Mouse (Mus musculus): ENCODE results near the gene Efr3b. TPM values are rescaled to one million over a fixed set of nuclear protein-coding genes. Genes with fewer than 3 reads are reported as not detected.
A peak's percentile ranks its signal among the peaks of the same experiment; 100 is the strongest.
"Not testable (repeated sequence)": the region's sequence is repeated elsewhere in the genome, so short reads cannot be mapped to it uniquely, and the experiment has no call there.

The Efr3b gene
- polyA plus RNA-seq, 1 experiment, result not detected

DNA sequence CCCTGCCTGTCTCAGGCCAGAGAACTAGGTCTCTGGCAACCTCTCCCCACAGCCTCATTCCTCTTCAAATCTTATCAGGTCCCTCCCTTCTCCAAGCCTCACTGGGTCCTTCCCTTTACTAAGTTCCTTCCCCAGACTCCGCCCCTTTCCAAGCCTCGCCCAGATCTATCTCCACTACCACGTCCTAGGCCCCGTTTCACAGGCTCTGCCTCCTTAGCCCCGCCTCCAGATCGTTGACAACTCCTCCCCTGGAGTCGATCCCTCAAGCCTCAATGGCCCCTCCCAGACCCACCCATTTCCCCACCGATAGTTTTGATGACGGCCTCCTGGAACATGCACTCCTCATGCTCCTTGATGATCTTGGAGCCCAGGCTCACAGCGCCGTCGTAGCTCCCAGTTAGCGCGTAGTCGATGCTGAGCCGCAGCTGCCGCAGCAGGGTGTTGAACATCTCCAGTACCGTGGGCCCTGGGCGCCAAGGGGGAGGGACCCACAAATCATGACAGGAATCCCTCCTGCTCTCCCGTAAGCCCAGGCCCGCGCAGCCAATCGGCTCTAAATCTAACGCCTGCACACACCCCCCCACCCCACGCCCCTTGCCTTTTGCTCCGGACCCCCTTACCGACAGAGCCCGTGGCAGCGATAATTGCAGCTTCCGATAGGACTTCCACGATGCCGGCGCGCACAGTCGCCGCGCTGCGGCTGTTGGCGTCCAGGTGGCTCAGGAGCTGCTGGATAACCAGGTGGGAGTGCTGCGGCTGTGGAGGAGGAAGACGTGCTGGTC, 57.2 kb downstream of the Efr3b start:
- Histone ChIP-seq H3K4me3 (ENCODE audit: insufficient read depth, low read depth, low read length) (peak overlapping the region; percentile 50), H3K4me1 (ENCODE audit: control insufficient read depth, insufficient read depth, low read length) (peaks cover 21% of the 10 kb centered on the region), H3K27ac (ENCODE audit: insufficient read depth, low read depth, low read length) (no peak overlapping the region)
- TF ChIP-seq CTCF (IDR thresholded peaks at IDR 0.05; ENCODE audit: insufficient read depth, low read depth, low read length) (no peak), POLR2A (IDR thresholded peaks at IDR 0.05; ENCODE audit: insufficient read depth, low read depth, low read length) (0 out of 2 replicates have a peak, but pooled peaks have one; percentile 24)
- 3% methylated on average over 41 of the region's 41 CpGs for WGBS

DNA sequence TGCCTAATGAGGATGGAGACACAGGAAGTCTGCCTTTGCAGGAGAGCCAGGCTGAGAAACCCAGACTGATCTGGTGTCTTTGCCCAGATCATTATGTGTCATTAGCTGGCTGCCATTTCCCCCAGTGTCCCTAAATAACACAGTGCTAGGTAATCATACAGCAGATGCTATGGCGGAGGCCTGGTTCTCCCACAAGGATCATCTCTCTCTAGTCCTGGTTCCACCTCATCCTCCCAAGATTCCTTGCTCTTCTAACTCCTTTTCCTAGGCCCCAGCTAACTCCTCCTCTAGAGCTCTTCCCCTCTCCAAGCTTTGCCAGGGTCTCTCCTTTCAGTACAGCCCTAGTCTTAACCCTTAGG, 57.7 kb downstream of the Efr3b start:
- TF ChIP-seq CTCF (IDR thresholded peaks at IDR 0.05; ENCODE audit: insufficient read depth, low read depth, low read length), result no peak
- Histone ChIP-seq H3K27ac (ENCODE audit: insufficient read depth, low read depth, low read length) (no peak overlapping the region), H3K4me1 (ENCODE audit: control insufficient read depth, insufficient read depth, low read length) (peaks cover 21% of the 10 kb centered on the region), H3K4me3 (ENCODE audit: insufficient read depth, low read depth, low read length) (peak overlapping the region; percentile 50; the same call in 1 of the 2 replicates)
- 29% methylated on average over 1 of the region's 1 CpGs for WGBS

DNA sequence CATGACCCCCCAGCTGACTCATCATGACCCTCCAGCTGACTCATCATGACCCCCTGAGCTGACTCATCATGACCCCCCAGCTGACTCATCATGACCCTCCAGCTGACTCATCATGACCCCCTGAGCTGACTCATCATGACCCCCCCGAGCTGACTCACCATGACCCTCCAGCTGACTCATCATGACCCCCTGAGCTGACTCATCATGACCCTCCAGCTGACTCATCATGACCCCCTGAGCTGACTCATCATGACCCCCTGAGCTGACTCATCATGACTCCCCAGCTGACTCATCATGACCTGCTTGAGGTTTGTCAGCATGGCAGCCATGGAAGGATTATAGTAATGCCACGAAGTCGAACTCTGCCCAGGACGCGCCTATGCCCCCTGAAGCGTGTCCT, 65.5 kb downstream of the Efr3b start:
- WGBS, result 94% methylated on average over 6 of the region's 6 CpGs
- H3K27ac ChIP-seq (ENCODE audit: insufficient read depth, low read depth, low read length), result not testable (repeated sequence)

DNA sequence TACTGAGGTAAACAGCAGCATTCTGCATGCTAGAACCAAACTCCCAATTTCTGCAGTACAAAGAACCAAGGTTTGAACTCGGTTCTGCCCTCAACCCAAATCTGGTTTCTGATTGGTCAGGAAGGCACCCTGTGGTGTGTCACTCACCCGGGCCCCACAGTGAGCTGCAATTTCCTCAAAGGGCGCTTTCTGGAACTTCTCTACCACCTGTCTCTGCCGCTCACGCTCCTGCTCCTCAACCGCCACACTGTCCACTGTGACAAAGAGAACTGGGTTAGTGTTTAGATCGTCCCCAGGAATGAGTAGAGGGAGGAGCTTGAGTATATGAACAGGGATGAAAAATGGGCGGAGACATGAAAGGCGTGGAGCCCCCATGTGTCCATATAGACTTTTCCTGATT, 70.3 kb downstream of the Efr3b start:
- WGBS, result 67% methylated on average over 9 of the region's 9 CpGs
- Histone ChIP-seq H3K4me1 (ENCODE audit: control insufficient read depth, insufficient read depth, low read length) (no peaks in the 10 kb centered on the region), H3K27ac (ENCODE audit: insufficient read depth, low read depth, low read length) (no peak overlapping the region), H3K4me3 (ENCODE audit: insufficient read depth, low read depth, low read length) (no peak overlapping the region)
- TF ChIP-seq POLR2A (IDR thresholded peaks at IDR 0.05; ENCODE audit: insufficient read depth, low read depth, low read length) (no peak), CTCF (IDR thresholded peaks at IDR 0.05; ENCODE audit: insufficient read depth, low read depth, low read length) (no peak)

More for the DNA sequence above, 65.5 kb downstream of the Efr3b start:
- not testable (repeated sequence) for H3K4me3 ChIP-seq (ENCODE audit: insufficient read depth, low read depth, low read length); H3K4me1 ChIP-seq (ENCODE audit: control insufficient read depth, insufficient read depth, low read length)

DNA sequence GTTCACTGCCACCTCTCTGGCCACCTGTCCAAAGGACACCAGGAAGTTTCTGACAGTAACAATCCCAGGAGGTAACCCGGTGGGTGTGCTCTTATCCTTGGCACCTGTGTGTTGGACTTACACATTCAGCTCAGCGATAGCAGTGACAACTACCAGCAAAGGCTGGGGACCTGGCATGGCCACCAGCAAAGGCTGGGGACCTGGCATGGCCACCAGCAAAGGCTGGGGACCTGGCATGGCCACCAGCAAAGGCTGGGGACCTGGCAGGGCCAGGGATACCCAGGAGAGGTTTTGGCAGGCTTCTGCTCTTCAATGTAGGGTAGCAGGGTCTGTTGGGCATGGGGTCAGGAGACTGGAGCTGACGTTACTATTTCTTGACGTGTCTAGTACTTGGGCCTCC, 71.5 kb downstream of the Efr3b start:
- Histone ChIP-seq H3K27ac (ENCODE audit: insufficient read depth, low read depth, low read length) (no peak overlapping the region), H3K4me1 (ENCODE audit: control insufficient read depth, insufficient read depth, low read length) (no peaks in the 10 kb centered on the region), H3K4me3 (ENCODE audit: insufficient read depth, low read depth, low read length) (no peak overlapping the region)
- 94% methylated on average over 4 of the region's 4 CpGs for WGBS
- TF ChIP-seq POLR2A (IDR thresholded peaks at IDR 0.05; ENCODE audit: insufficient read depth, low read depth, low read length) (no peak), CTCF (IDR thresholded peaks at IDR 0.05; ENCODE audit: insufficient read depth, low read depth, low read length) (no peak)

DNA sequence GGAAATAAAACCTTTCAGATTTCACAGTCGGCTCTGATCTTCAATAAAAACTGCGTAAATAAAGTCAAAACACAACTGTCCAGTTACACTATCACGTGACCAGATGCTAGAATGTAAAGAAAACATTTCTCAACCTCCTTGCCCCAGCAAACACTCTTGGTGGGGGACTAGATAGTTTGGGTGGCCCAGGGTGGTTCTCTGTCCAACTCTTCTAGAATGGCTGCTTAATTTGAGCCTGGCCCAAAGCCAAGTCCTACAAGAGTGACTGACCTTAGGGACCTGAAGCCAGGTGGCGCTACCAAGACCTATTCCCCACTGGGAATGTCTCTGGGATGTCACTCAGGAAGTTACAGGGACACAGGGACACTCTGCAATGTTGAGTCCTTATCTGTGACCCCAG, 78.2 kb downstream of the Efr3b start:
- H3K4me1 ChIP-seq (ENCODE audit: control insufficient read depth, insufficient read depth, low read length), result peaks cover 9% of the 10 kb centered on the region
- peak overlapping the region; percentile 58 for H3K4me3 ChIP-seq (ENCODE audit: insufficient read depth, low read depth, low read length)
- no peak for TF ChIP-seq CTCF (IDR thresholded peaks at IDR 0.05; ENCODE audit: insufficient read depth, low read depth, low read length)
- no peak for TF ChIP-seq POLR2A (IDR thresholded peaks at IDR 0.05; ENCODE audit: insufficient read depth, low read depth, low read length)
- peak overlapping the region; percentile 81 for H3K27ac ChIP-seq (ENCODE audit: insufficient read depth, low read depth, low read length)
- 47% methylated on average over 4 of the region's 4 CpGs for WGBS

DNA sequence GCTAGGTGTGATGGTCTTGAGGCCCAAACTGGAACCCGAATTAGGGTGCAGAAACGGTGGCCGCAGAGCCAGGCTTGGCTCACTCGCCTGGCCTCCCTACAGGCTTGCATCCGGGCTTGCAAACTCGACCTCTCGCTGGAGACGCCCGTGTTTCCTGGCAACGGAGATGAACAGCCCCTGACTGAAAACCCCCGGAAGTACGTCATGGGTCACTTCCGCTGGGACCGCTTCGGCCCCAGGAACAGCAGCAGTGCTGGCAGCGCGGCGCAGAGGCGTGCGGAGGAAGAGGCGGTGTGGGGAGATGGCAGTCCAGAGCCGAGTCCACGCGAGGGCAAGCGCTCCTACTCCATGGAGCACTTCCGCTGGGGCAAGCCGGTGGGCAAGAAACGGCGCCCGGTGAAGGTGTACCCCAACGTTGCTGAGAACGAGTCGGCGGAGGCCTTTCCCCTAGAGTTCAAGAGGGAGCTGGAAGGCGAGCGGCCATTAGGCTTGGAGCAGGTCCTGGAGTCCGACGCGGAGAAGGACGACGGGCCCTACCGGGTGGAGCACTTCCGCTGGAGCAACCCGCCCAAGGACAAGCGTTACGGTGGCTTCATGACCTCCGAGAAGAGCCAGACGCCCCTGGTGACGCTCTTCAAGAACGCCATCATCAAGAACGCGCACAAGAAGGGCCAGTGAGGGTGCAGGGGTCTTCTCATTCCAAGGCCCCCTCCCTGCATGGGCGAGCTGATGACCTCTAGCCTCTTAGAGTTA, 78.7 kb downstream of the Efr3b start:
- H3K4me1 ChIP-seq (ENCODE audit: control insufficient read depth, insufficient read depth, low read length), result peaks cover 10% of the 10 kb centered on the region
- TF ChIP-seq POLR2A (IDR thresholded peaks at IDR 0.05; ENCODE audit: insufficient read depth, low read depth, low read length) (peak; percentile 83), CTCF (IDR thresholded peaks at IDR 0.05; ENCODE audit: insufficient read depth, low read depth, low read length) (no peak)
- peak overlapping the region; percentile 58 for H3K4me3 ChIP-seq (ENCODE audit: insufficient read depth, low read depth, low read length)
- WGBS, result 3% methylated on average over 53 of the region's 53 CpGs
- peak overlapping the region; percentile 81 for H3K27ac ChIP-seq (ENCODE audit: insufficient read depth, low read depth, low read length)

DNA sequence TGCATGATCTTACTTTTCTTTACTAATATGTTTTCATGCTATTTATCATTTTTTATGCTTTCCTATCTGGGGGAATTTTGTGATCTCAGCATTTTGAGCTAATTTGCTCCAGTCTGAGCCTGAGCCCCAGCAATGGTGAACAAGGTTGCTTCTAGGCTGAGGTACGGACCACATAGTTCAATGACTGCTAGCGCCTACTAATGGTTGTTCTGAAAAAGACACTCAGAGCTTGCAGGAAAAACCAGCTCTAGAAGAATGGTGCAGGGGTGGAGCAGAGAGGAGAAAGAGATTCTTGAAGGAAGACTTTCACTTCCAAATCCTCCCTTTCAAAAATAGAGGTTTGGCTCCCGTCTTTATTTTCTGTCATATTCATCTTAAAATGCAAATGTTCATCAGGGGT, 82.4 kb downstream of the Efr3b start:
- Histone ChIP-seq H3K27ac (ENCODE audit: insufficient read depth, low read depth, low read length) (no peak overlapping the region), H3K4me3 (ENCODE audit: insufficient read depth, low read depth, low read length) (no peak overlapping the region), H3K4me1 (ENCODE audit: control insufficient read depth, insufficient read depth, low read length) (peaks cover 12% of the 10 kb centered on the region)
- 17% methylated on average over 3 of the region's 3 CpGs for WGBS
- TF ChIP-seq POLR2A (IDR thresholded peaks at IDR 0.05; ENCODE audit: insufficient read depth, low read depth, low read length) (no peak), CTCF (IDR thresholded peaks at IDR 0.05; ENCODE audit: insufficient read depth, low read depth, low read length) (no peak)

DNA sequence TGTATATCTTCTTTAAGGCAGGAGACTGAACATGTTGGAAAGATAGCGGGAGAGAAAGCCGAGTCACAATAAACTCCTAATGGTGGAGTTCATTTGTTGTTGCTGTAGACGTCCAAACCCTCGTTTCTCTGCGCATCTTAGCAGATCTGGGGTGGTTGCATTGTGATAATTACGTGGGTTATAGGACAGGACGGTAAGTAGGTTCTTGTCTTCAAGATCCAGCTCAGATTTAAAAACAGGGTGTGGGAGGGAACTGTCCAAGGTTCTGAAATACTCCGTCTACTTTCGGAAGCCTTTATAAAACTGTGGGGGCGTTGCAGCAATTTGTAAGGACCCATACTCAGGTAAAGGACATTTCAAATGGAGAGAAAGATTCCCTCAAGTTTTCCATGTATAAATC, 83.3 kb downstream of the Efr3b start:
- H3K27ac ChIP-seq (ENCODE audit: insufficient read depth, low read depth, low read length), result no peak overlapping the region
- no peak for TF ChIP-seq CTCF (IDR thresholded peaks at IDR 0.05; ENCODE audit: insufficient read depth, low read depth, low read length)
- TF ChIP-seq POLR2A (IDR thresholded peaks at IDR 0.05; ENCODE audit: insufficient read depth, low read depth, low read length), result no peak
- peaks cover 9% of the 10 kb centered on the region for H3K4me1 ChIP-seq (ENCODE audit: control insufficient read depth, insufficient read depth, low read length)
- WGBS, result 30% methylated on average over 10 of the region's 10 CpGs
- H3K4me3 ChIP-seq (ENCODE audit: insufficient read depth, low read depth, low read length), result no peak overlapping the region

Measured in olfactory bulb, adult 2 months (tissue).